Mouse (Mus musculus) hindbrain, embryonic 14.5 days (tissue): Measurements from ENCODE around the gene Taf8. TPM values are rescaled to one million over a fixed set of nuclear protein-coding genes. Genes with fewer than 3 reads are reported as not detected.

Experiments
- ATAC-seq: fragments of 200-750 bp; cut with Nextera tagmentation; 2 replicates; pipeline ENCODE4 v1.8.0; 2017; ENCODE audit warnings: moderate number of reproducible peaks, mild to moderate bottlenecking, moderate TSS enrichment, moderate library complexity; ENCODE audit not compliant: low FRiP score
- DNase-seq: peaks from one replicate; pipeline ENCODE4 v3.0.0-alpha.2; 2015; ENCODE audit warnings: low spot score
- H3K27ac ChIP-seq: fragments of 300-500 bp; sonication (generic); 2 replicates; pipeline ENCODE4 v1.5.1; 2014; ENCODE audit warnings: mild to moderate bottlenecking, moderate library complexity
- H3K27me3 ChIP-seq: fragments of 300-500 bp; sonication (generic); 2 replicates; pipeline ENCODE4 v1.6.1; 2014; ENCODE audit warnings: mild to moderate bottlenecking, low read length, mixed read lengths; ENCODE audit not compliant: control insufficient read depth, insufficient read depth
- H3K36me3 ChIP-seq: fragments of 300-500 bp; sonication (generic); replicated peaks from 2 replicates; pipeline ENCODE4 v1.6.1; 2014; ENCODE audit not compliant: control insufficient read depth, insufficient read depth
- H3K4me1 ChIP-seq: fragments of 300-500 bp; sonication (generic); replicated peaks from 2 replicates; pipeline ENCODE4 v1.6.1; 2014; ENCODE audit warnings: antibody characterized with exemption, low read length, mixed read lengths; ENCODE audit not compliant: control insufficient read depth, insufficient read depth
- H3K4me2 ChIP-seq: fragments of 300-500 bp; sonication (generic); replicated peaks from 2 replicates; pipeline ENCODE4 v1.6.1; 2014; ENCODE audit warnings: mild to moderate bottlenecking, moderate library complexity
- H3K4me3 ChIP-seq: fragments of 300-500 bp; sonication (generic); replicated peaks from 2 replicates; pipeline ENCODE4 v1.5.1; 2014; ENCODE audit warnings: mild to moderate bottlenecking, low read length
- H3K9ac ChIP-seq: fragments of 300-500 bp; sonication (generic); 2 replicates; pipeline ENCODE4 v1.6.1; 2014
- H3K9me3 ChIP-seq: fragments of 300-500 bp; sonication (generic); 2 replicates; pipeline ENCODE4 v1.6.1; 2016; ENCODE audit warnings: low read length; ENCODE audit not compliant: control insufficient read depth
- WGBS: fragments of 180-500 bp; shearing (Covaris S2); extraction: QIAGEN DNeasy Blood & Tissue Kit; methylation state at CpG from one replicate; pipeline ENCODE4 v1.1.7; 2014; 5-methylcytosine and 5-hydroxymethylcytosine counted together
- polyA plus RNA-seq: library from polyadenylated mRNA; unstranded; fragments of >200 nt; fragmentation: Nextera tagmentation; extraction: Ambion mirVana; gene quantifications from 2 replicates; pipeline ENCODE4 v1.2.1, GENCODE M21; 2014

The Taf8 gene
- polyA plus RNA-seq, 1 experiment from 2014 or later: 16.9 TPM

GRCm38 (mm10) chr17:47509031-47509705 lies 7.1 kb upstream of the Taf8 start:
- H3K9me3 ChIP-seq: no peaks in the 10 kb centered on the region
- H3K4me2 ChIP-seq: no peak overlapping the region
- 58% methylated on average over 9 of the region's 9 CpGs for WGBS
- H3K36me3 ChIP-seq: no peaks in the 10 kb centered on the region
- H3K27ac ChIP-seq: 0 out of 2 replicates have a peak overlapping the region, but pooled peaks have one; percentile 38
- DNase-seq (no peak), ATAC-seq (no peak)
- no peak overlapping the region for H3K9ac ChIP-seq
- peaks cover 6% of the 10 kb centered on the region; the same call in 1 of the 2 replicates for H3K4me1 ChIP-seq
- H3K4me3 ChIP-seq: no peak overlapping the region
- no peaks in the 10 kb centered on the region for H3K27me3 ChIP-seq

- no peaks in the 10 kb centered on the region for H3K36me3 ChIP-seq
- H3K27ac ChIP-seq: no peak overlapping the region
- H3K4me3 ChIP-seq: no peak overlapping the region
- ATAC-seq (no peak), DNase-seq (peak; percentile 63)
- H3K4me2 ChIP-seq: 0 out of 2 replicates have a peak overlapping the region, but pooled peaks have one; percentile 21
- 61% methylated on average over 12 of the region's 12 CpGs for WGBS
- no peaks in the 10 kb centered on the region for H3K27me3 ChIP-seq
- no peak overlapping the region for H3K9ac ChIP-seq
- H3K4me1 ChIP-seq: peaks cover 6% of the 10 kb centered on the region; the same call in 1 of the 2 replicates
- H3K9me3 ChIP-seq: no peaks in the 10 kb centered on the region
These were observed 6.0 kb upstream of the Taf8 start for GRCm38 (mm10) chr17:47508012-47508608.

GRCm38 (mm10) chr17:47507523-47507922 lies 5.4 kb upstream of the Taf8 start:
- no peaks in the 10 kb centered on the region for H3K9me3 ChIP-seq
- WGBS: 89% methylated on average over 2 of the region's 2 CpGs
- H3K4me2 ChIP-seq: no peak overlapping the region
- no peaks in the 10 kb centered on the region for H3K27me3 ChIP-seq
- H3K27ac ChIP-seq: no peak overlapping the region
- H3K4me1 ChIP-seq: peaks cover 6% of the 10 kb centered on the region; the same call in 1 of the 2 replicates
- H3K9ac ChIP-seq: no peak overlapping the region
- ATAC-seq (no peak), DNase-seq (no peak)
- H3K4me3 ChIP-seq: no peak overlapping the region
- no peaks in the 10 kb centered on the region for H3K36me3 ChIP-seq

GRCm38 (mm10) chr17:47506697-47507096 lies 4.6 kb upstream of the Taf8 start:
- ATAC-seq: no peak
- H3K9me3 ChIP-seq: no peaks in the 10 kb centered on the region
- DNase-seq: no peak
- no peaks in the 10 kb centered on the region for H3K27me3 ChIP-seq
- WGBS: 94% methylated on average over 4 of the region's 4 CpGs
- H3K4me2 ChIP-seq: no peak overlapping the region
- H3K4me1 ChIP-seq: peaks cover 6% of the 10 kb centered on the region; the same call in 1 of the 2 replicates
- H3K36me3 ChIP-seq: no peaks in the 10 kb centered on the region
- no peak overlapping the region for H3K9ac ChIP-seq
- no peak overlapping the region for H3K27ac ChIP-seq
- no peak overlapping the region for H3K4me3 ChIP-seq

DNA sequence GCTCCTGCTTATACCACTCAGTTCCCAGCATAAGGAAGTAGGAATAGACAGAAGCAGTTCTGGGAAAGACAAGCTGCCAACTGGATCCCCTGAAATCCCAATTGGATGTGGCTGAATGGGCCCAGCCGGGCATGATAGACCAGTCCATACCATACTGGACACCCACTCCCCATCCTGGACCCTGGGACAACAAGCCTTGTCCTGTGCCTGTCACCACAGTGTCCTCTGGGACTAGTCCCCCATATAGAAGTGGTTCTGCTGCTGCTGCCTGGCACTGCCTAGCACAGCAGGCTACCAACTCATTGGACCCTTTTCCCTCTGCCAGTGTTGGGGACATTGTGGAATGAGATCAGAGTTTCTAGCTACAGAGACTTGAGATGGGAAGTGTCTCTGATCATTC lies 4.0 kb upstream of the Taf8 start:
- WGBS: 100% methylated on average over 1 of the region's 1 CpGs
- Histone ChIP-seq H3K9me3 (no peaks in the 10 kb centered on the region), H3K9ac (no peak overlapping the region)

DNA sequence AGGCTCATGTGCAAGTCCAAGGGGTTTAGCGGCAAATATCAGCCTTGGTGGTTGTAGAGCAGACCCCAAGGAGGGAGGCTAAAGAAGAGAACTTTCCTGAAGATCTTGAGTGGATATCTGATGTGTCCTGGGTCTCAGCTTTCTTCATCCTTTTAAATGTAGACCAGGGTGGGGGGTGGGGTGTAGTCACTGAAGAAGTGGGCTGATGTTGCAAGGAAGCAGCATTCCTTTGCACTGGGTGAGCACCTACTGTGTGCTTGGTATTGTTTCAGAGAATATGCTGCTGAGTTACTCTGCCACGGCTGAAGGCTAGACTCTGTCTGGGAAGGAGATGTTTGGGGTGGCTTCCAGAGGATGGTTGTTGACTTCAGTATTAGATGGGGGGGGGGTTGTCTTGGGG lies 3.5 kb upstream of the Taf8 start:
- Histone ChIP-seq H3K4me3 (0 out of 2 replicates have a peak overlapping the region, but pooled peaks have one; percentile 25), H3K27ac (no peak overlapping the region), H3K9me3 (no peaks in the 10 kb centered on the region), H3K4me1 (peaks cover 15% of the 10 kb centered on the region), H3K36me3 (peaks cover 5% of the 10 kb centered on the region; the same call in 1 of the 2 replicates), H3K9ac (peak overlapping the region; percentile 32; the same call in 1 of the 2 replicates), H3K27me3 (no peaks in the 10 kb centered on the region), H3K4me2 (peak overlapping the region; percentile 49)
- WGBS: 55% methylated on average over 2 of the region's 2 CpGs
- DNase-seq: no peak
- ATAC-seq: no peak

More for the DNA sequence above, 4.0 kb upstream of the Taf8 start:
- no peak overlapping the region for H3K27ac ChIP-seq
- no peaks in the 10 kb centered on the region for H3K27me3 ChIP-seq
- peaks cover 13% of the 10 kb centered on the region for H3K4me1 ChIP-seq
- H3K4me2 ChIP-seq: no peak overlapping the region
- DNase-seq (no peak), ATAC-seq (no peak)
- no peaks in the 10 kb centered on the region for H3K36me3 ChIP-seq
- no peak overlapping the region for H3K4me3 ChIP-seq

DNA sequence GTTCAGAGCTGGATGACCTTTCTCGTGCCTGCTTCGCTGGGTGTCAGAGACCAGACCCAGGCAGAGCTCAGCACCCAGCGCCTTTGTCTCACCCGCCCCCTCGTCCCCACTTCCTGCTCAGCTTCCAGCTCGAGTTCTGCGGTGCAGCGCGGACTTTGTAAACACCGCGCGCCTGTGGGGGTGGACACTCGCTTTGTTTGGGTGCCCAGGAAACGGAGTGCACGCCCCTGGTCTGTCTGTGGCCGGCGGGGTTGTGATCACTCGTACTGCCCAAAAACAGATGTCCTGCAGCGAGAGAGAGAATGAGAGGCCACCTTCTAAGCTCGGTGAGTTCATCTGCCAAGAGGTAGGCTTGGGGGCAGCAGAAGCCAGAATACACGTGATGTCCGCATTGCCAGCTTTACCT lies 2.9 kb upstream of the Taf8 start, which contains the start of gene Ccnd3:
Gene Ccnd3, plus strand, starts transcription at position 111 of the 406 bp plus-strand sequence.
- peak within 1 kb of the TSS; percentile 49 for H3K4me2 ChIP-seq
- no peak within 1 kb of the TSS for H3K27ac ChIP-seq
- 3% methylated on average over 22 of the region's 22 CpGs for WGBS
- peaks cover 11% of the 10 kb centered on the region for H3K36me3 ChIP-seq
- no peaks in the 10 kb centered on the region for H3K9me3 ChIP-seq
- H3K9ac ChIP-seq: peak within 1 kb of the TSS; percentile 32
- no peak for ATAC-seq
- H3K4me3 ChIP-seq: peak within 1 kb of the TSS; percentile 25
- H3K4me1 ChIP-seq: peaks cover 15% of the 10 kb centered on the region
- DNase-seq: no peak
- no peaks in the 10 kb centered on the region for H3K27me3 ChIP-seq

GRCm38 (mm10) chr17:47504228-47504627 lies 2.1 kb upstream of the Taf8 start:
- Histone ChIP-seq H3K9ac (peak overlapping the region; percentile 32; the same call in 1 of the 2 replicates), H3K27ac (no peak overlapping the region), H3K36me3 (peaks cover 15% of the 10 kb centered on the region), H3K9me3 (no peaks in the 10 kb centered on the region), H3K4me3 (no peak overlapping the region), H3K27me3 (no peaks in the 10 kb centered on the region), H3K4me2 (peak overlapping the region; percentile 49), H3K4me1 (peaks cover 15% of the 10 kb centered on the region)
- ATAC-seq (no peak), DNase-seq (no peak)
- WGBS: 76% methylated on average over 5 of the region's 5 CpGs

DNA sequence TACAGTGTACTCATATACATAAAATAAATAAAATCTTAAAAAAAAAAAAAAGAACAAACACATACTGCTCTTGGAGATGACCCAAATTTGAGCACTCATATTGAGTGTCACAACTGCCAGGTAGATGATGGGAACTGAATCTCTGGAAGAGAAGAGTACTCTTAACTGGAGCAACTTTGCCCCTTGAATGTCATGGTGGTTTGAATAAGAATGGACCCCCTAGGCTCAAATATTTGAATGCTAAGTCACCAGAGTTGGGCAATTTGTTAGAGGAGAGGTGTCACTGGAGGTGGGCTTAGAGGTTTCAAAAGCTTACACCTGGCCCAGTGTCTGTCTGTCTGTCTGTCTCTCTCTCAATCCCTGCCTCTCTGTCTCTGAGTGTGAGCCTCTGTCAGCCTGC lies 1.6 kb upstream of the Taf8 start:
- Histone ChIP-seq H3K36me3 (peaks cover 20% of the 10 kb centered on the region), H3K9ac (no peak overlapping the region), H3K4me1 (peaks cover 15% of the 10 kb centered on the region), H3K9me3 (no peaks in the 10 kb centered on the region), H3K4me2 (no peak overlapping the region), H3K27me3 (no peaks in the 10 kb centered on the region), H3K27ac (no peak overlapping the region), H3K4me3 (no peak overlapping the region)
- ATAC-seq (no peak), DNase-seq (no peak)
